Mouse (Mus musculus) v-Abl transformed pro-B cells (cell line): ENCODE results near the gene Plac9a.

Source experiments
- in situ Hi-C, 2 experiments: fragments of 400-800 bp; cut with MboI; formaldehyde crosslinking; loops; one replicate each; pipeline ENCODE4 v1.15.1; 2025; ENCODE audit not compliant: unreplicated experiment in 2 of 2

Gene Plac9a

DNA sequence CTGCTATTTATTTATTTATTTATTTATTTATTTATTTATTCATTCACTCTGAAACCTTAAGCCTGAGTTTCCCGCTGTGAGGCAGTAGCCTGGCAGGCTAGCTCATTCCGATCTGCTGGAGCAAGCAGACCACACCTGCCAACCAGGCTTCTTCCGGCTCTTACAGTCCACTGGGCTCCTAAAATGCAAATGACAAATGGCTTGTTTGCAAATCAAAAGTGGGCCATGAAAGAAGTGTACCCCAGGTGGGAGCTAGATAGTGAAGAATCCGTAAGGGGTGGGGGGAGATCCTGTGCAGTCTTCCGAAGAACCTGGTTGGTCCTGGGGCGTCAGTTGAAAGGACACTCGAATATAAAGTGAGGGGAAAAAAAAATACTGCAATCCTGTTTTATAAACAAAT is 61.9 kb downstream of the Plac9a start:
- in situ Hi-C loops: no loop called here

- in situ Hi-C loops: no loop called here
Measured at GRCm38 (mm10) chr14:25839791-25840190, 63.1 kb downstream of the Plac9a start.

- in situ Hi-C loops: no loop called here
Measured at GRCm38 (mm10) chr14:25838411-25838810, 64.5 kb downstream of the Plac9a start.
